Mouse (Mus musculus): ENCODE data around the gene Krtap7-1. TPM values are rescaled to one million over a fixed set of nuclear protein-coding genes. Genes with fewer than 3 reads are reported as not detected.
A peak's percentile ranks its signal among the peaks of the same experiment; 100 is the strongest.

The Krtap7-1 gene
- total and polyA plus RNA-seq, 2 experiments from 2014 or later = 0.25 to 0.47 TPM

DNA sequence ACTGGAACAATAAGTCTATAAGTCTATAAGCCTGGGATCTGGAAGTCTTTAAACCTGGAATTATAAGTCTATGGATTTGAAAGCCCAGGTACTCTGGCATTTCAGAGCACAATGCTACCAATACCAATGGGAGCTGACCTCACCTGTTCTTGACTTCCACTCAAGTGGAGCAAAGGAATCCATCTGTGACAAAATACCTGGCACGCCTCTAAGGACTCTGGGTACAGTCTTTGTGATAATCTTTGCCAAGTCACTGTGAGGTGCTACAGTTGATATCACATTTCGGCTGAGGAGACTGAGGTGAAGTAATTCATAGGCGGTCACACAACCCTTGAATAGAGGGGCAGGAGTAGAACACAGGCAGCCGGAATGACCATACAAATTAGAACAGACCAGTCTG is 12.9 kb upstream of the Krtap7-1 start:
- WGBS = 93% methylated on average over 4 of the region's 4 CpGs
- H3K9ac ChIP-seq (replicated peaks; ENCODE audit: low read length) = no peak overlapping the region
- no peak for TF ChIP-seq CTCF (IDR thresholded peaks at IDR 0.05; ENCODE audit: low read depth)
- H3K4me2 ChIP-seq (ENCODE audit: low read depth, low read length) = no peak overlapping the region
- no peak overlapping the region for H3K4me3 ChIP-seq (ENCODE audit: low read length)
- no peaks in the 10 kb centered on the region for H3K9me3 ChIP-seq (ENCODE audit: low read length)
- no peaks in the 10 kb centered on the region for H3K36me3 ChIP-seq (ENCODE audit: insufficient read depth, low read length)
- H3K27ac ChIP-seq = peak overlapping the region; percentile 20; the same call in 1 of the 2 replicates
- DNase-seq (ENCODE audit: low spot score) = no peak
- no peaks in the 10 kb centered on the region for H3K27me3 ChIP-seq (ENCODE audit: insufficient read depth, low read length)
- H3K4me1 ChIP-seq (ENCODE audit: insufficient read depth, low read length) = no peaks in the 10 kb centered on the region
- ATAC-seq = no peak

DNA sequence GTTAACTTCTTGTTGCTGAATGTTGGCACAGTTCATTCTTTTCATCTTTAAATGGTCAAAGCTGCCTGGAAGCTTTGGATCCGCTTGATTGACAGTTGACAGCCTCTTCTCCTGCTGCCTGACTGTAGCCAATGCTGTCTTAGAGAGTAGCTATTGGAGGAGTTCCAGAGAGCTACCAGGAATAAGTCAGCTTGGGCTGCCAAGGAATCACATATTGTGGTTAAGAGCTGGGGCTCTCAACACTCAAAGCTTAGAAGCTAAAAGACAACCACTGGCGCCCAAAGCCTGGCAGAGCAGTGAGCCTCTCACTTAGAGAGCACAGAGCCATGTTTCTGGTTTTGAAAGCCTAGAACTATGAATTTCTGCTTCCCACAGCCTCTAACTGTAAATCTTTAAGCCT is 12.4 kb upstream of the Krtap7-1 start:
- Histone ChIP-seq H3K4me2 (ENCODE audit: low read depth, low read length) (no peak overlapping the region), H3K4me3 (ENCODE audit: low read length) (no peak overlapping the region), H3K36me3 (ENCODE audit: insufficient read depth, low read length) (no peaks in the 10 kb centered on the region), H3K9ac (replicated peaks; ENCODE audit: low read length) (no peak overlapping the region), H3K9me3 (ENCODE audit: low read length) (no peaks in the 10 kb centered on the region), H3K27me3 (ENCODE audit: insufficient read depth, low read length) (no peaks in the 10 kb centered on the region), H3K4me1 (ENCODE audit: insufficient read depth, low read length) (no peaks in the 10 kb centered on the region), H3K27ac (peak overlapping the region; percentile 20; the same call in 1 of the 2 replicates)
- 81% methylated on average over 2 of the region's 2 CpGs for WGBS
- ATAC-seq = no peak
- DNase-seq (ENCODE audit: low spot score) = peak; percentile 37
- no peak for TF ChIP-seq CTCF (IDR thresholded peaks at IDR 0.05; ENCODE audit: low read depth)

DNA sequence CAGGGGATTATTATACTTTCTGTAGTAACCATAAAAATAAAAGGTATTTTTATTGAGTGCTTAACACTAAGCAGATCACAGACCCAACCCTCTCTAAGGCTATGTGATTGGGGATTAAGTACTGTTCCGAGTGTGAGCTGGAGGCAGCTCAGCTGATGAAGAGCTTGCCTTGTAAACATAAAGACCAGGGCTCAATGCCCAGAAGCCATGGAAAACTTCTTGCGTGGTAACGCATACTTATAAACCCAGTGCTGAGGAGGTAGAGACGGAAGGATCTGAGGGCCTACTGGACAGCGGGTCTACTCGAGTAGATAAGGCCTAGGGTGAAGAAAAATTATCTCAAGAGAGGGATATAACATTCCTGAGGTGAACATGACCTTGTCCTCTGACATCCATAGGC is 12.0 kb upstream of the Krtap7-1 start:
- no peak overlapping the region for H3K4me2 ChIP-seq (ENCODE audit: low read depth, low read length)
- no peak for DNase-seq (ENCODE audit: low spot score)
- H3K27ac ChIP-seq = peak overlapping the region; percentile 20; the same call in 1 of the 2 replicates
- TF ChIP-seq CTCF (IDR thresholded peaks at IDR 0.05; ENCODE audit: low read depth) = no peak
- ATAC-seq = 0 out of 2 replicates have a peak, but pooled peaks have one; percentile 15
- WGBS = 72% methylated on average over 6 of the region's 6 CpGs
- no peaks in the 10 kb centered on the region for H3K9me3 ChIP-seq (ENCODE audit: low read length)
- no peaks in the 10 kb centered on the region for H3K4me1 ChIP-seq (ENCODE audit: insufficient read depth, low read length)
- no peak overlapping the region for H3K9ac ChIP-seq (replicated peaks; ENCODE audit: low read length)
- H3K4me3 ChIP-seq (ENCODE audit: low read length) = no peak overlapping the region
- no peaks in the 10 kb centered on the region for H3K36me3 ChIP-seq (ENCODE audit: insufficient read depth, low read length)
- no peaks in the 10 kb centered on the region for H3K27me3 ChIP-seq (ENCODE audit: insufficient read depth, low read length)

DNA sequence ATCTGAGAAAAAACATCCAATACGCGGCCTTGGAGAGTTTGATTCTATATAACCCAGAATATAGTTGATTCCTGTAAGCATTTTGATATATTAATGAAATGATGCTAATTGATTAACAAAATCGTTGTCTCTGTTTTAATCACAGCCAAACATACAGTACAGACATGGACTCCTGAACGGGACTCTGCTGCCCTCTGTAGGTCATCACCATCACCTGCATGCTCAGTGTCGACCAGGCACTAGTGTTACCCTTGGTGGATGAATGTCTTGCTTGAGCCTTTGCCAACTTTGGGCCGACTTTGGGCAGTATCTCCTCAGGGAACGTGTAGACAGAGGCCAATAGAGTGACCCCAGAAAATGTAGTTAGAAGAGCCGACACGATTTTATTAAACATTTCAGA is 9.5 kb upstream of the Krtap7-1 start:
- peak; percentile 40 for DNase-seq (ENCODE audit: low spot score)

DNA sequence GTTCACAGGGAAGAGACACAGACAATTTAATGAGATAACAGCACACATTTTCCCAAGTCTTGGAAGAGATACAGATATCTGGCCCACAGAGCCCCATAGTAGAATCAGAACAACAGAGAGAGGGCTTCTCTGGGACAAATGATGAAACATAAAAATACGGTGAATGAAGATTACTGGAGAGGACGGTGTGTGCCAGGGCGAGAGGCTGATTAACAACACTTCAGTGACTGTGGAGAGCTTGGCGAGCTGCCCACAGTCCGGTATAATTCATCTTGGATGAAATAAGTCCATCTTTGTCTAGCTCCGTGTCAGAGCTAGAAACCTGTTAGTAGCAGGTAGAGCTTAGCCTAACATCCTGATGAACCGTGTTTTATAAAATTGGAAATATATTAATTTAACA is 5.3 kb upstream of the Krtap7-1 start:
- Histone ChIP-seq H3K4me3 (ENCODE audit: low read length) (no peak overlapping the region), H3K36me3 (ENCODE audit: insufficient read depth, low read length) (no peaks in the 10 kb centered on the region), H3K9me3 (ENCODE audit: low read length) (no peaks in the 10 kb centered on the region), H3K27me3 (ENCODE audit: insufficient read depth, low read length) (no peaks in the 10 kb centered on the region), H3K4me1 (ENCODE audit: insufficient read depth, low read length) (peaks cover 4% of the 10 kb centered on the region; the same call in 1 of the 2 replicates), H3K27ac (no peak overlapping the region), H3K4me2 (ENCODE audit: low read depth, low read length) (peak overlapping the region; percentile 35; the same call in 1 of the 2 replicates), H3K9ac (replicated peaks; ENCODE audit: low read length) (no peak overlapping the region)
- peak; percentile 65 for DNase-seq (ENCODE audit: low spot score)
- no peak for TF ChIP-seq CTCF (IDR thresholded peaks at IDR 0.05; ENCODE audit: low read depth)
- WGBS = 50% methylated on average over 7 of the region's 7 CpGs
- peak; percentile 28; the same call in 1 of the 2 replicates for ATAC-seq

More for the DNA sequence above, 9.5 kb upstream of the Krtap7-1 start:
- TF ChIP-seq CTCF (IDR thresholded peaks at IDR 0.05; ENCODE audit: low read depth) = peak; percentile 60
- 62% methylated on average over 9 of the region's 9 CpGs for WGBS
- H3K27ac ChIP-seq = no peak overlapping the region
- ATAC-seq = 0 out of 2 replicates have a peak, but pooled peaks have one; percentile 38
- peaks cover 4% of the 10 kb centered on the region; the same call in 1 of the 2 replicates for H3K4me1 ChIP-seq (ENCODE audit: insufficient read depth, low read length)
- no peak overlapping the region for H3K4me3 ChIP-seq (ENCODE audit: low read length)
- H3K4me2 ChIP-seq (ENCODE audit: low read depth, low read length) = no peak overlapping the region
- H3K27me3 ChIP-seq (ENCODE audit: insufficient read depth, low read length) = no peaks in the 10 kb centered on the region
- no peaks in the 10 kb centered on the region for H3K9me3 ChIP-seq (ENCODE audit: low read length)
- no peaks in the 10 kb centered on the region for H3K36me3 ChIP-seq (ENCODE audit: insufficient read depth, low read length)
- no peak overlapping the region for H3K9ac ChIP-seq (replicated peaks; ENCODE audit: low read length)

DNA sequence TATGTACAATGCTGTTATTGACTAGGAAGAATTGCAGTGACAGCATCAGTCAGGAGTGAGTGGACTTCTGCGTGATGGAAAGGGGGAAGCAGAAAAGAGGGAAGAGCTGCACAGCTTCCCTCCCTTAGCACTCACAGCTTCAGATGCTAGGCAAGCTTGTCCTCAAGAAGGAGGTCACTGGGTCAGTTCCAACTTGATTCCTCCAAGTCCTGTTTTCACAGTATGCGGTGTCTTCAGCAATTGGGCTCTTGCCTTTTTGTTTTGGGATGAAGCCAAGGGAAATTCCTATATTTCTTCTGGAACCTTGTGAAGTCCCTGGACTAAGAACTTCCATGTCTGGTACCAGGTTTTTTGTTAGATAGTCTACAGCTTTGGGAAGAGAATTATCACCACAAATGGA is 4.6 kb downstream of the Krtap7-1 start:
- no peak for DNase-seq (ENCODE audit: low spot score)
- no peak for ATAC-seq
- no peak overlapping the region for H3K4me3 ChIP-seq (ENCODE audit: low read length)
- H3K9me3 ChIP-seq (ENCODE audit: low read length) = no peaks in the 10 kb centered on the region
- H3K27me3 ChIP-seq (ENCODE audit: insufficient read depth, low read length) = no peaks in the 10 kb centered on the region
- H3K9ac ChIP-seq (replicated peaks; ENCODE audit: low read length) = no peak overlapping the region
- H3K27ac ChIP-seq = no peak overlapping the region
- no peak overlapping the region for H3K4me2 ChIP-seq (ENCODE audit: low read depth, low read length)
- H3K4me1 ChIP-seq (ENCODE audit: insufficient read depth, low read length) = no peaks in the 10 kb centered on the region
- TF ChIP-seq CTCF (IDR thresholded peaks at IDR 0.05; ENCODE audit: low read depth) = no peak
- H3K36me3 ChIP-seq (ENCODE audit: insufficient read depth, low read length) = no peaks in the 10 kb centered on the region
- 70% methylated on average over 2 of the region's 2 CpGs for WGBS

DNA sequence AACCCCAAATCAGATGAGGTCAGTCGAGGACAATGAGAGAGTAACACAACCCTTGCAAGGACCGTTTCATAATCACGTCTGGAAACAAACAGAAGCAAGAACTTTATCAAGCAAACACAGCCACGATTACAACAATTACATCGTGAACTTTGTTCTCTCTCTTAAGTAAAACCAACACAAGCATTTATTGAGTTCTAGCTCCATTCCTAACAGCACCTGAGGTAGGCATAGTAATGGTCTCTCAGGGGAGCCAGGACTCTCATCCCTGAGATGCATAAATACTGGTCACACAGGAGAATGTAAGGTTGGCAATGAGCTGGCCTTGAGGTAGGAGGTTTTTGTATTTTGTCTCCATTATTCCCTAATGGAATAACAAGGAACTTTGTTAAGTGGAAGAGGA is 6.3 kb downstream of the Krtap7-1 start:
- no peak overlapping the region for H3K27ac ChIP-seq
- no peaks in the 10 kb centered on the region for H3K27me3 ChIP-seq (ENCODE audit: insufficient read depth, low read length)
- H3K4me2 ChIP-seq (ENCODE audit: low read depth, low read length) = no peak overlapping the region
- H3K4me3 ChIP-seq (ENCODE audit: low read length) = no peak overlapping the region
- ATAC-seq (no peak), DNase-seq (ENCODE audit: low spot score) (no peak)
- WGBS = 90% methylated on average over 5 of the region's 5 CpGs
- TF ChIP-seq CTCF (IDR thresholded peaks at IDR 0.05; ENCODE audit: low read depth) = no peak
- no peak overlapping the region for H3K9ac ChIP-seq (replicated peaks; ENCODE audit: low read length)
- H3K9me3 ChIP-seq (ENCODE audit: low read length) = no peaks in the 10 kb centered on the region
- H3K4me1 ChIP-seq (ENCODE audit: insufficient read depth, low read length) = no peaks in the 10 kb centered on the region
- H3K36me3 ChIP-seq (ENCODE audit: insufficient read depth, low read length) = no peaks in the 10 kb centered on the region
